Mouse (Mus musculus) liver, embryonic 16.5 days (tissue): Measurements from ENCODE around the gene Nlrc3. TPM values are rescaled to one million over a fixed set of nuclear protein-coding genes. Genes with fewer than 3 reads are reported as not detected.

Source experiments
- microRNA-seq: library from miRNA; unstranded; fragments of <30 nt; microRNA quantifications from one replicate; pipeline ENCODE4, GENCODE M21; 2016
- polyA plus RNA-seq: library from polyadenylated mRNA; unstranded; fragments of >200 nt; fragmentation: Nextera tagmentation; extraction: Ambion mirVana; gene quantifications from 2 replicates; pipeline ENCODE4 v1.2.1, GENCODE M21; 2015

Gene Nlrc3
- polyA plus RNA-seq, 1 experiment from 2014 or later, result 0.37 TPM

Small RNA genes within 50 kb of the gene (microRNA-seq; reads per million reads assigned to microRNA genes)
- not detected for gene Gm23493

Other genes with a start within 250 kb of the Nlrc3 start
- gene Zfp263, start 232.5 kb downstream of the Nlrc3 start, polyA plus RNA-seq, result 13.1 and 14.9 TPM in 2 replicates
- gene Olfr15, start 145.8 kb downstream of the Nlrc3 start, polyA plus RNA-seq, result not detected in 2 replicates
- 0.34 and 0.44 TPM in 2 replicates for gene Zfp174, start 129.4 kb downstream of the Nlrc3 start, polyA plus RNA-seq
- 22.7 and 24.1 TPM in 2 replicates for gene Naa60, start 104.3 kb downstream of the Nlrc3 start, polyA plus RNA-seq
- gene Zfp597, start 92.1 kb downstream of the Nlrc3 start, polyA plus RNA-seq, result 2.2 and 2.5 TPM in 2 replicates
- 0.71 and 0.98 TPM in 2 replicates for gene Gm20695, start 92.0 kb downstream of the Nlrc3 start, polyA plus RNA-seq
- gene 1700037C18Rik, start 67.9 kb downstream of the Nlrc3 start, polyA plus RNA-seq, result 1.8 and 1.9 TPM in 2 replicates
- gene Cluap1, start 67.8 kb downstream of the Nlrc3 start, polyA plus RNA-seq, result 5.7 and 6.5 TPM in 2 replicates
- 7.9 and 8.3 TPM in 2 replicates for gene Slx4, start 27.1 kb upstream of the Nlrc3 start, polyA plus RNA-seq
- gene Dnase1, start 60.3 kb upstream of the Nlrc3 start, polyA plus RNA-seq, result 0.70 and 1.1 TPM in 2 replicates
- gene Trap1, start 101.2 kb upstream of the Nlrc3 start, polyA plus RNA-seq, result 80.2 and 82.8 TPM in 2 replicates
- gene Crebbp, start 237.4 kb upstream of the Nlrc3 start, polyA plus RNA-seq, result 8.0 and 8.7 TPM in 2 replicates